Mouse (Mus musculus): Measurements from ENCODE around the gene Wdr90.

GRCm38 (mm10) chr17:25802825-25803517, 58.3 kb downstream of the Wdr90 start:
- TF ChIP-seq ZNF384 (IDR thresholded peaks at IDR 0.05; ENCODE audit: low read depth, low read length), result no peak
- no peak for TF ChIP-seq ZC3H11A (IDR thresholded peaks at IDR 0.05; ENCODE audit: borderline replicate concordance, low read depth, low read length)
- TF ChIP-seq HCFC1 (IDR thresholded peaks at IDR 0.05; ENCODE audit: borderline replicate concordance, insufficient read depth, low read length), result no peak
- no peak for TF ChIP-seq MAFK (IDR thresholded peaks at IDR 0.05; ENCODE audit: insufficient read depth, low read depth, low read length)
- TF ChIP-seq CHD2 (IDR thresholded peaks at IDR 0.05; ENCODE audit: low read depth, low read length), result no peak
